ENCODE assay signal across 9 mouse cellular contexts in the genomic region with DNA sequence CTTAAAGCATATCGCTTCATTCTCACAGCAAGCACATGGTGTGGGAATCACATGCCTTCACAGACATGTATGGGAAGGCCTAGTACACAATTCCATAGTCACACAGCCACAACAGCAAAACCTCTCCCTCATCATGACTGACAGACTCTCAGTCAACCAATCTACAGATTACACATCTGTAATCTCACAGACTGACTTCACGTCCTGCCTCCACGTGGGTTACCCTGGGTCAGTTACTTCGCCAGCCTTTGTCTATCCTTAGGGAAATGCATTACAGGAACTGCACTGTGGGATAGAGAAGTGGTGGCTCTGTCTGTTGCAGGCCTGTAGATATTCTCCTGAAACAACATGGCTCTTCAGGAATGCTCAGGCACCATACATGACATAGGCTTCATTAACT. TPM values are rescaled to one million over a fixed set of nuclear protein-coding genes. Genes with fewer than 3 reads are reported as not detected.
DNase-seq lines count a peak whose midpoint lies in the region; ATAC-seq and TF ChIP-seq lines count a peak whose summit lies in the region.
"Had no signal": no experiment of that assay in that cellular context is flagged by ENCODE, and none has a peak within 500 bp of the region (broad histone marks: within the 10 kb centered on the region; RNA-seq: fewer than 3 reads in every experiment).

No protein-coding gene starts in this region.

- no peak for TF ChIP-seq EP300 in heart, postnatal 0 days (IDR thresholded peaks at IDR 0.05; ENCODE audit: low read depth)

- peaks cover 16% of the 10 kb centered on the region for H3K4me1 ChIP-seq in heart, postnatal 0 days (ENCODE audit: control insufficient read depth, insufficient read depth)
- H3K4me1 ChIP-seq in hindbrain, embryonic 12.5 days = peaks cover 20% of the 10 kb centered on the region
- peaks cover 26% of the 10 kb centered on the region for H3K4me1 ChIP-seq in midbrain, embryonic 13.5 days (replicated peaks)

- no peak for DNase-seq in heart, postnatal 0 days (ENCODE audit: low spot score)
- DNase-seq in heart, postnatal 10 days = no peak
- DNase-seq in MEL-GATA-1-ER (ENCODE audit: extremely low read depth, low read depth) = peak; percentile 9
- no peak for DNase-seq in T-cell, adult 2 months (ENCODE audit: low spot score)
- no peak for DNase-seq in urinary bladder, postnatal 36 days (ENCODE audit: low spot score in 2 of 2)
- DNase-seq: kidney, postnatal 36 days had no signal

- H3K36me3 ChIP-seq in heart, postnatal 0 days (replicated peaks; ENCODE audit: control insufficient read depth, insufficient read depth, low read length) = peaks cover 36% of the 10 kb centered on the region
- H3K36me3 ChIP-seq in hindbrain, embryonic 12.5 days = peaks cover 47% of the 10 kb centered on the region
- H3K36me3 ChIP-seq in midbrain, embryonic 13.5 days = peaks cover 51% of the 10 kb centered on the region

- H3K27ac ChIP-seq in heart, postnatal 0 days (ENCODE audit: low read depth) = no peak overlapping the region
- H3K27ac ChIP-seq in hindbrain, embryonic 12.5 days = no peak overlapping the region
- H3K27ac ChIP-seq in midbrain, embryonic 13.5 days = no peak overlapping the region

- peak overlapping the region; percentile 90 for H3K4me2 ChIP-seq in heart, postnatal 0 days (ENCODE audit: low read depth, low read length)
- peak overlapping the region; percentile 67 for H3K4me2 ChIP-seq in hindbrain, embryonic 12.5 days (replicated peaks)
- H3K4me2 ChIP-seq in midbrain, embryonic 13.5 days (replicated peaks) = peak overlapping the region; percentile 75

- WGBS in heart, postnatal 0 days = 55% methylated on average over 4 of the region's 4 CpGs
- 79% methylated on average over 4 of the region's 4 CpGs for WGBS in hindbrain, embryonic 12.5 days
- 82% methylated on average over 4 of the region's 4 CpGs for WGBS in midbrain, embryonic 13.5 days

- H3K4me3 ChIP-seq in heart, postnatal 0 days (ENCODE audit: low read depth, low read length) = peak overlapping the region; percentile 78
- H3K4me3 ChIP-seq in hindbrain, embryonic 12.5 days = peak overlapping the region; percentile 80
- peak overlapping the region; percentile 79 for H3K4me3 ChIP-seq in midbrain, embryonic 13.5 days (replicated peaks)

- H3K27me3 ChIP-seq in heart, postnatal 0 days (ENCODE audit: control insufficient read depth, insufficient read depth, low read length) = no peaks in the 10 kb centered on the region
- H3K27me3 ChIP-seq in hindbrain, embryonic 12.5 days = no peaks in the 10 kb centered on the region
- H3K27me3 ChIP-seq in midbrain, embryonic 13.5 days = no peaks in the 10 kb centered on the region

- no peaks in the 10 kb centered on the region for H3K9me3 ChIP-seq in heart, postnatal 0 days (replicated peaks; ENCODE audit: control insufficient read depth, low read length)
- no peaks in the 10 kb centered on the region for H3K9me3 ChIP-seq in hindbrain, embryonic 12.5 days (replicated peaks)
- H3K9me3 ChIP-seq in midbrain, embryonic 13.5 days = no peaks in the 10 kb centered on the region

- intact Hi-C loops in heart, postnatal 10 days (cut with DNase I) = loop anchor here (2.0 kb wide), 1 partner anchor 41 kb away; a partner anchor contains a TSS

- no peak for ATAC-seq in heart, postnatal 0 days (ENCODE audit: insufficient read depth, low read depth)
- no peak for ATAC-seq in hindbrain, embryonic 12.5 days (ENCODE audit: low FRiP score)
- ATAC-seq in midbrain, embryonic 13.5 days = 0 out of 2 replicates have a peak, but pooled peaks have one; percentile 7
- no peak for ATAC-seq in erythroid progenitor cell, adult 5-6 weeks (replicated peaks; ENCODE audit: low FRiP score, poor library complexity, severe bottlenecking)

- H3K9ac ChIP-seq in heart, postnatal 0 days (replicated peaks; ENCODE audit: low read depth, low read length) = peak overlapping the region; percentile 80
- H3K9ac ChIP-seq in hindbrain, embryonic 12.5 days = peak overlapping the region; percentile 82
- H3K9ac ChIP-seq in midbrain, embryonic 13.5 days (replicated peaks) = peak overlapping the region; percentile 81

- TF ChIP-seq CTCF in heart, postnatal 0 days (IDR thresholded peaks at IDR 0.05; ENCODE audit: low read depth) = no peak

RNA-seq across cellular contexts. Expression of a gene that starts 0.8 kb away (rescaled TPM):
- 54.9 and 65.9 TPM in 2 replicates for total RNA-seq in heart, postnatal 0 days (2014; rRNA removed; ENCODE audit: low replicate concordance)
- 105 and 113 TPM in 2 replicates for polyA plus RNA-seq in heart, postnatal 0 days (2015; fragmentation: Nextera tagmentation; extraction: Ambion mirVana)
- 10 to 100 TPM; 79.0 to 79.6 TPM for total RNA-seq in heart, postnatal 10 days (2021)
- 110 and 114 TPM in 2 replicates for polyA plus RNA-seq in hindbrain, embryonic 12.5 days (2016; fragmentation: Nextera tagmentation; extraction: Ambion mirVana)
- polyA plus RNA-seq in midbrain, embryonic 13.5 days (2015; fragmentation: Nextera tagmentation; extraction: Ambion mirVana) = 111 and 118 TPM in 2 replicates
- total RNA-seq in erythroid progenitor cell, adult 5-6 weeks (2015; ENCODE audit: low replicate concordance) = 29.2 and 33.5 TPM in 2 replicates
- total RNA-seq in erythroid progenitor cell, adult 5-6 weeks (2017; ENCODE audit: low replicate concordance) = 13.6 and 30.7 TPM in 2 replicates

RNA-seq across cellular contexts. Expression of a gene that starts 0.9 kb away (rescaled TPM):
- 4.5 and 5.2 TPM in 2 replicates for total RNA-seq in heart, postnatal 0 days (2014; rRNA removed; ENCODE audit: low replicate concordance)
- 3.1 and 3.7 TPM in 2 replicates for polyA plus RNA-seq in heart, postnatal 0 days (2015; fragmentation: Nextera tagmentation; extraction: Ambion mirVana)
- total RNA-seq in heart, postnatal 10 days (2021) = 1 to 10 TPM; 3.8 to 3.9 TPM
- polyA plus RNA-seq in hindbrain, embryonic 12.5 days (2016; fragmentation: Nextera tagmentation; extraction: Ambion mirVana) = 11.8 and 12.7 TPM in 2 replicates
- polyA plus RNA-seq in midbrain, embryonic 13.5 days (2015; fragmentation: Nextera tagmentation; extraction: Ambion mirVana) = 11.6 and 11.9 TPM in 2 replicates
- 0.42 and 1.1 TPM in 2 replicates for total RNA-seq in erythroid progenitor cell, adult 5-6 weeks (2015; ENCODE audit: low replicate concordance)
- total RNA-seq in erythroid progenitor cell, adult 5-6 weeks (2017; ENCODE audit: low replicate concordance) = 1.0 and 1.7 TPM in 2 replicates

RNA-seq across cellular contexts. Expression of a gene that starts 40.2 kb away (rescaled TPM):
- 43.6 and 79.4 TPM in 2 replicates for total RNA-seq in heart, postnatal 0 days (2014; rRNA removed; ENCODE audit: low replicate concordance)
- polyA plus RNA-seq in heart, postnatal 0 days (2015; fragmentation: Nextera tagmentation; extraction: Ambion mirVana) = 43.9 and 49.8 TPM in 2 replicates
- total RNA-seq in heart, postnatal 10 days (2021) = 100 to 1,000 TPM; 126 to 144 TPM
- polyA plus RNA-seq in hindbrain, embryonic 12.5 days (2016; fragmentation: Nextera tagmentation; extraction: Ambion mirVana) = 13.2 and 14.0 TPM in 2 replicates
- polyA plus RNA-seq in midbrain, embryonic 13.5 days (2015; fragmentation: Nextera tagmentation; extraction: Ambion mirVana) = 12.9 TPM in 2 replicates
- total RNA-seq in erythroid progenitor cell, adult 5-6 weeks (2015; ENCODE audit: low replicate concordance) = 17.6 and 22.3 TPM in 2 replicates
- total RNA-seq in erythroid progenitor cell, adult 5-6 weeks (2017; ENCODE audit: low replicate concordance) = 10.7 and 15.7 TPM in 2 replicates
